In the genomic region with DNA sequence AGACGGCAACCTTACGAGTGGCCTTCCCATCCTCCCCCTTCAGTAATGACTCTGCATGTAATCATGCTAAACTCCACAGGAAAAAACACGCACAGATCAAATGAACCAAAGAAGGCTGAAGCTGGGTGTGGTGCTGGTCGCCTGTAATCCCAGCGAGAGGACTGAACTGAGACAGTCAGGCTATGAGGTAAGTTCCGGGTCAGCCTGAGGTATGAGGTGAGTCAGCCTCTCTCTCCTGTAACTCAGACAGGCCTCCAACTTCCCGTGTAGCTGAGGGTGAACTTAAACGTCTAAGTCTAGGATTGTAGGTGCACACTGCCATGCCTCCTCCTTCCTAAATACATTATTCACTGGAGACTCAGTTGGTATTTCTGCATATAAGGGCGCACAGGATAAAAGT, we compare ENCODE assay signal across 22 mouse cellular contexts.
"Had no signal": no experiment of that assay in that cellular context is flagged by ENCODE, and none has a peak within 500 bp of the region (broad histone marks: within the 10 kb centered on the region; RNA-seq: fewer than 3 reads in every experiment).

No protein-coding gene starts in this region.

- ATAC-seq: liver, embryonic 12.5 days; midbrain, embryonic 15.5 days had no signal

- DNase-seq: kidney, adult 8-10 months; kidney, postnatal 10 days; kidney, postnatal 36 days; liver; lung, adult 2 months; lung, postnatal 14 days; lung, postnatal 4 days; retina, postnatal 1 day; right cerebral cortex, postnatal 25 days; spleen, adult 18-20 months; thymus, adult 18-20 months; thymus, postnatal 36 days had no signal

- H3K27ac ChIP-seq: kidney, embryonic 15.5 days; limb, embryonic 10.5 days; limb, embryonic 13.5 days; liver, embryonic 12.5 days; liver, embryonic 15.5 days; midbrain, embryonic 12.5 days; midbrain, embryonic 15.5 days; neural tube, embryonic 12.5 days; neural tube, embryonic 15.5 days; stomach, embryonic 15.5 days had no signal

- H3K4me1 ChIP-seq: limb, embryonic 10.5 days; limb, embryonic 13.5 days; midbrain, embryonic 12.5 days; midbrain, embryonic 15.5 days; neural tube, embryonic 12.5 days; neural tube, embryonic 15.5 days; stomach, embryonic 15.5 days had no signal

- H3K4me3 ChIP-seq: kidney, embryonic 15.5 days; limb, embryonic 10.5 days; limb, embryonic 13.5 days; liver, embryonic 12.5 days; liver, embryonic 15.5 days; midbrain, embryonic 12.5 days; midbrain, embryonic 15.5 days; neural tube, embryonic 12.5 days; neural tube, embryonic 15.5 days; stomach, embryonic 15.5 days had no signal
